Mouse (Mus musculus): Measurements from ENCODE around the gene Gm10972.

DNA sequence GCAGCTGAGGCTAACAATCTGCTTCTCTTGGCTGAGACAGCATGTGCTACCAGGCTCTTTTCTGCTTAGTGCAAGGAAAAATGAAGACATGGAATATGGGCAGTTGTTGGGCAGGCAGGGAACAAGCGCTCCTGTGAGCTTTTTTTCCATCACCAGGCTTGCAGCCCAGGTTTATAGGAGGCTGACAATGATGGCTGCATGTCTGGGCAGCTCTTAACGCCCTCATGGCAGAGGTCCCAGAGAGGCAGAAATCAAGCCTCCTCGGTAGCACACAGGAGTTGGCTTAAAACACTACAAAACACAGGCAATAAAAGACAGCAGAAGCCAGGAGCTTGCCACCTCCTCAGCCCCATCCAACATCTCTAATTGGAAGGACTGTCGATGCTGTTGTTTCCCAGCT, 31.6 kb upstream of the Gm10972 start:
- TF ChIP-seq CTCF (IDR thresholded peaks at IDR 0.05; ENCODE audit: extremely low read depth, insufficient read depth, low read length) (no peak), POLR2A (IDR thresholded peaks at IDR 0.05; ENCODE audit: extremely low read depth, insufficient read depth, low read length) (no peak)

Data from cortical plate, adult 2 months (tissue).